Mouse (Mus musculus): ENCODE data around the gene Map2k2.

DNA sequence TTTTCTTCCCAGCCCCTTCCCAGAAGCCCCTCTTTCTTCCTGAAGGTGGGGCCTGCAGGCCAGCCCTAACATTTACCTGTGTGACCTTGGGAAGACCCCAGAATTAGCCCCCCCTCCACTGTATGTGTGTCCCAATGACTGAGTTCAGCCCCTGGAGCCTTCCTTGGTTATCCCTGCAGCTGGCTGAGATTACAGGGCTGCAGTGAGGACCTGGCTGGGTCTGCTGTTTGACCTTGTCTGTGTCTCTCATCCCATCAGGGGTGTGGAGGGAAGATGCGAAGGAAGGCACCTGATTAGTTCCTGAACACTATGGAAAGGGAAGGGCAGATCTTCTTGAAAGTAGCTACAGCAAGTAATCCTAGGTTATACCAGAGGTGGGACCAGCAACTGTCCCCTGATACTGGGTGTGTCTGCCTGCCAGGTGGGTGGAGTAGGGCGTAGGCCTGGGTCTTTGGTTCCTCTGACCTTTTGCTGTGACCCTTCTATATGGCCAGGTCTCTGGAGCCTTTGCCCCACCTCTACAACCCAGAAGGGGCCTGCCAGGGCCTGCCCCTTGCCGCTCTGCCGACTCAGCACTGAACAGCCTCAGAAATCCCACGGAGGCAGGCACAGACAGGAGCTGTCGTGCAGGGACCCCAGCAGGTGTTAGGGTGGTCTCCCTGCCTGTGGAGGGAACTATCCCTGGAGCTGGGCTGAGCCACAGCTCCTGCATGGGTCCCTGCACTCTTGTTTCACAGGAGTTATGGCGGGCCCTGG lies 35.9 kb downstream of the Map2k2 start:
- TF ChIP-seq CTCF (IDR thresholded peaks at IDR 0.05; ENCODE audit: borderline replicate concordance, insufficient read depth, low read length), result no peak
- TF ChIP-seq POLR2A (IDR thresholded peaks at IDR 0.05; ENCODE audit: low read depth, low read length), result no peak
